Mouse (Mus musculus) heart, postnatal 0 days (tissue): ENCODE measurements around the gene Col25a1. TPM values are rescaled to one million over a fixed set of nuclear protein-coding genes. Genes with fewer than 3 reads are reported as not detected.

Source experiments
- ATAC-seq: fragments of 200-750 bp; cut with Nextera tagmentation; 2 replicates; pipeline ENCODE4 v1.8.0; 2017; ENCODE audit warnings: low read depth, moderate number of reproducible peaks, moderate library complexity; ENCODE audit not compliant: insufficient read depth
- DNase-seq: peaks from one replicate; pipeline ENCODE4 v3.0.0-alpha.2; 2016; ENCODE audit warnings: low spot score
- H3K27ac ChIP-seq: fragments of 300-500 bp; sonication (generic); 2 replicates; pipeline ENCODE4 v1.5.1; 2014; ENCODE audit warnings: low read depth, mild to moderate bottlenecking
- H3K27me3 ChIP-seq: fragments of 300-500 bp; sonication (generic); 2 replicates; pipeline ENCODE4 v1.6.1; 2014; ENCODE audit warnings: low read length, mixed read lengths; ENCODE audit not compliant: control insufficient read depth, insufficient read depth
- H3K36me3 ChIP-seq: fragments of 300-500 bp; sonication (generic); replicated peaks from 2 replicates; pipeline ENCODE4 v1.6.1; 2014; ENCODE audit warnings: low read length, mixed read lengths; ENCODE audit not compliant: control insufficient read depth, insufficient read depth
- H3K4me1 ChIP-seq: fragments of 300-500 bp; sonication (generic); 2 replicates; pipeline ENCODE4 v1.6.1; 2014; ENCODE audit warnings: antibody characterized with exemption; ENCODE audit not compliant: control insufficient read depth, insufficient read depth
- H3K4me2 ChIP-seq: fragments of 300-500 bp; sonication (generic); 2 replicates; pipeline ENCODE4 v1.6.1; 2014; ENCODE audit warnings: low read depth, mild to moderate bottlenecking, low read length, moderate library complexity
- H3K4me3 ChIP-seq: fragments of 300-500 bp; sonication (generic); 2 replicates; pipeline ENCODE4 v1.5.1; 2014; ENCODE audit warnings: low read depth, low read length
- H3K9ac ChIP-seq: fragments of 300-500 bp; sonication (generic); replicated peaks from 2 replicates; pipeline ENCODE4 v1.6.1; 2014; ENCODE audit warnings: low read depth, low read length, mixed read lengths
- H3K9me3 ChIP-seq: fragments of 300-500 bp; sonication (generic); replicated peaks from 2 replicates; pipeline ENCODE4 v1.6.1; 2016; ENCODE audit warnings: low read length; ENCODE audit not compliant: control insufficient read depth
- CTCF ChIP-seq: IDR thresholded peaks from 2 replicates; pipeline ENCODE4 v1.5.1; 2016; ENCODE audit warnings: antibody characterized with exemption, control low read depth, low read depth
- EP300 ChIP-seq: IDR thresholded peaks from 2 replicates; pipeline ENCODE4 v1.6.1; 2016; ENCODE audit warnings: antibody characterized with exemption, low read depth
- WGBS: fragments of 180-500 bp; shearing (Covaris S2); extraction: QIAGEN DNeasy Blood & Tissue Kit; methylation state at CpG from one replicate; pipeline ENCODE4 v1.1.7; 2014; 5-methylcytosine and 5-hydroxymethylcytosine counted together
- polyA plus RNA-seq: library from polyadenylated mRNA; unstranded; fragments of >200 nt; fragmentation: Nextera tagmentation; extraction: Ambion mirVana; gene quantifications from 2 replicates; pipeline ENCODE4 v1.2.1, GENCODE M21; 2015
- total RNA-seq: library from RNA; depleted of rRNA; stranded (reverse); fragments of >200 nt; gene quantifications from 2 replicates; pipeline ENCODE4 v1.2.3, GENCODE M21; 2014; ENCODE audit warnings: low replicate concordance

Col25a1 gene
- total and polyA plus RNA-seq, 2 experiments from 2014 or later = 0.67 to 0.92 TPM

DNA sequence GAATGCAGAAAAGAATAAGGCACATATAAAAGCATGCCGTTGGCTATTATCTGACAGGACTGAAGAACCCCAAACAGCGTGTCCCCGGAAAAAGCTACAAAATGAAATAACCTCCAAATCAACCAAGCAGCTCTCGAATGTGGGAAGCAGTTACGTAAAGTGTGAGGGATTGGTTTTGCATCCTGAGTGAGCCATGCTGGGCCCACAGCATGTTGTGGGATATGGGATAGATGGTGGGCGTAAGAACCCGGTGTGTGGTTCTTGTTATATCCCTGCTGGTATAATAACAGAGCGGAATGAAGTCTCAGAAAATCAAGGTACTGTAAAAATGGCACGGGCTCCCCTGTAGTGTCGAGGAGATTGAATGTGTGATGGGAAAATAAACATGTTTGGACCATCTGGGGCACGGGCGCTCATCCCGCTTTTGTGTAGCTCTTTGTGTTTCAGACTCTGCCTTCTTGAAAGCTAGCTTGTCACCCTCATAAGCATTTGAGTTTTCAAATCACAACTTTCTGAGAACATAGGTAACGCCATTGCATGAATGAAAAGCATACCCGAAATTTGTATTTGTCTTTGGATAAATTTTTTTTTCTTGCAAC is 225.4 kb downstream of the Col25a1 start:
- H3K4me2 ChIP-seq = no peak overlapping the region
- DNase-seq = no peak
- H3K9me3 ChIP-seq = no peaks in the 10 kb centered on the region
- no peak overlapping the region for H3K27ac ChIP-seq
- TF ChIP-seq CTCF (no peak), EP300 (no peak)
- no peak overlapping the region for H3K9ac ChIP-seq
- H3K27me3 ChIP-seq = no peaks in the 10 kb centered on the region
- no peak for ATAC-seq
- 85% methylated on average over 15 of the region's 15 CpGs for WGBS
- H3K4me1 ChIP-seq = no peaks in the 10 kb centered on the region
- no peak overlapping the region for H3K4me3 ChIP-seq
- H3K36me3 ChIP-seq = no peaks in the 10 kb centered on the region

GRCm38 (mm10) chr3:130360813-130361212 is 229.5 kb downstream of the Col25a1 start:
- H3K4me3 ChIP-seq = no peak overlapping the region
- no peaks in the 10 kb centered on the region for H3K27me3 ChIP-seq
- no peaks in the 10 kb centered on the region for H3K9me3 ChIP-seq
- DNase-seq (no peak), ATAC-seq (no peak)
- H3K36me3 ChIP-seq = no peaks in the 10 kb centered on the region
- WGBS = 75% methylated on average over 7 of the region's 7 CpGs
- no peak overlapping the region for H3K9ac ChIP-seq
- H3K4me1 ChIP-seq = no peaks in the 10 kb centered on the region
- no peak overlapping the region for H3K27ac ChIP-seq
- H3K4me2 ChIP-seq = no peak overlapping the region
- no peak for TF ChIP-seq CTCF
- no peak for TF ChIP-seq EP300

- ATAC-seq = no peak
- Histone ChIP-seq H3K9ac (no peak overlapping the region), H3K36me3 (no peaks in the 10 kb centered on the region), H3K4me1 (no peaks in the 10 kb centered on the region), H3K27me3 (no peaks in the 10 kb centered on the region), H3K9me3 (no peaks in the 10 kb centered on the region), H3K27ac (no peak overlapping the region), H3K4me2 (no peak overlapping the region), H3K4me3 (no peak overlapping the region)
- no peak for DNase-seq
- TF ChIP-seq CTCF (no peak), EP300 (no peak)
- whole genome bisulfite sequencing = 42% methylated on average over 1 of the region's 1 CpGs
Measured at GRCm38 (mm10) chr3:130361922-130362321, 230.6 kb downstream of the Col25a1 start.

DNA sequence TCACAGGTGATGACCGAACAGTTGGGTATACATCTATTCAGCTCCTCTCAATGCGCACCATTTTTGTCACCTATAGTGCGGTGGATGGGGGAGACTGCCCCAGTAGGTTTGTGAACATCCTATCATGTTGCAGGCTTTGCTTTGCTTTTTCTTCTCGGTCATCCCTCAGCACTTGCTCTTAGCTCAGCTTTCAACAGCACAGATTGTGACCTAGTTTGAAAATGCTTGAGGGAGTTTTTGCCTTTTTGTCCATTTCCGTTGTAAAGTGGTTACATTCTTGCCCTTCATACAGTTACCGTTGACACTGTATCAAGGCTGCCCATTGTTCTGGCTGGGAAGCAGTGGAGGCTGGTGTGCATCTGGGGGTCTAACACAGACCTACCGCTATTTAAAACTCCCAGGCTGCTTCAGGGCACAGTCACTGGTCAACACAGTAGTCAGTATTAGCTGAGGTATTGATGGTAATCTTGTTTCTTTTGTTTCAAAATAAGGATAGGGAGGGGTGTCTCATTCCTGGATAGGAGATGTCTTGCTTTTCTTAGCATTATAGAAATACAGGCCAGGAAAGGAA is 231.6 kb downstream of the Col25a1 start:
- Histone ChIP-seq H3K27ac (no peak overlapping the region), H3K4me2 (no peak overlapping the region), H3K27me3 (no peaks in the 10 kb centered on the region), H3K4me3 (no peak overlapping the region), H3K9me3 (no peaks in the 10 kb centered on the region), H3K4me1 (no peaks in the 10 kb centered on the region), H3K9ac (no peak overlapping the region), H3K36me3 (no peaks in the 10 kb centered on the region)
- 72% methylated on average over 7 of the region's 7 CpGs for WGBS
- TF ChIP-seq EP300 = no peak
- no peak for TF ChIP-seq CTCF
- ATAC-seq = no peak
- DNase-seq = no peak

GRCm38 (mm10) chr3:130366917-130367610 is 235.8 kb downstream of the Col25a1 start:
- Histone ChIP-seq H3K27ac (no peak overlapping the region), H3K9ac (no peak overlapping the region), H3K4me1 (no peaks in the 10 kb centered on the region), H3K9me3 (no peaks in the 10 kb centered on the region), H3K4me3 (no peak overlapping the region), H3K36me3 (no peaks in the 10 kb centered on the region), H3K4me2 (no peak overlapping the region), H3K27me3 (no peaks in the 10 kb centered on the region)
- TF ChIP-seq CTCF = no peak
- no peak for TF ChIP-seq EP300
- 73% methylated on average over 8 of the region's 8 CpGs for WGBS
- ATAC-seq (no peak), DNase-seq (no peak)
